Mouse (Mus musculus): ENCODE data around the gene Cog4. TPM values are rescaled to one million over a fixed set of nuclear protein-coding genes. Genes with fewer than 3 reads are reported as not detected.
"Not testable (repeated sequence)": the region's sequence is repeated elsewhere in the genome, so short reads cannot be mapped to it uniquely, and the experiment has no call there.

The Cog4 gene
- polyA plus RNA-seq, 1 experiment from 2014 or later: 74.3 TPM

GRCm38 (mm10) chr8:110919341-110920031 lies 73.1 kb downstream of the Cog4 start, which contains the start of gene St3gal2:
Gene St3gal2, plus strand, starts transcription at chr8:110919922.
- peak within 1 kb of the TSS; percentile 71 for H3K4me2 ChIP-seq
- no peaks in the 10 kb centered on the region for H3K36me3 ChIP-seq
- peak within 1 kb of the TSS; percentile 88 for H3K4me3 ChIP-seq
- peaks cover 22% of the 10 kb centered on the region for H3K4me1 ChIP-seq
- peak; percentile 98 for ATAC-seq (ENCODE audit: borderline replicate concordance, extremely low read depth, low FRiP score, low TSS enrichment)
- H3K9ac ChIP-seq: peak within 1 kb of the TSS; percentile 92
- no peaks in the 10 kb centered on the region for H3K9me3 ChIP-seq
- peak within 1 kb of the TSS; percentile 69 for H3K27ac ChIP-seq
- 1% methylated on average over 36 of the region's 36 CpGs for WGBS
- H3K27me3 ChIP-seq: no peaks in the 10 kb centered on the region

- no peaks in the 10 kb centered on the region for H3K27me3 ChIP-seq
- H3K4me3 ChIP-seq: peak overlapping the region; percentile 88
- no peaks in the 10 kb centered on the region for H3K36me3 ChIP-seq
- peak overlapping the region; percentile 92 for H3K9ac ChIP-seq
- H3K4me2 ChIP-seq: peak overlapping the region; percentile 71
- no peaks in the 10 kb centered on the region for H3K9me3 ChIP-seq
- WGBS: 2% methylated on average over 33 of the region's 37 CpGs
- peak; percentile 44; the same call in 1 of the 2 replicates for ATAC-seq (ENCODE audit: borderline replicate concordance, extremely low read depth, low FRiP score, low TSS enrichment)
- peaks cover 22% of the 10 kb centered on the region for H3K4me1 ChIP-seq
- H3K27ac ChIP-seq: peak overlapping the region; percentile 69
Observed at GRCm38 (mm10) chr8:110920032-110920772, 73.8 kb downstream of the Cog4 start.

GRCm38 (mm10) chr8:110920773-110921277 lies 74.4 kb downstream of the Cog4 start:
- Histone ChIP-seq H3K4me1 (peaks cover 22% of the 10 kb centered on the region), H3K27me3 (no peaks in the 10 kb centered on the region), H3K4me3 (peak overlapping the region; percentile 88), H3K9me3 (no peaks in the 10 kb centered on the region), H3K36me3 (no peaks in the 10 kb centered on the region), H3K27ac (peak overlapping the region; percentile 69), H3K9ac (peak overlapping the region; percentile 92), H3K4me2 (peak overlapping the region; percentile 71)
- WGBS: 15% methylated on average over 3 of the region's 3 CpGs
- ATAC-seq (ENCODE audit: borderline replicate concordance, extremely low read depth, low FRiP score, low TSS enrichment): no peak

DNA sequence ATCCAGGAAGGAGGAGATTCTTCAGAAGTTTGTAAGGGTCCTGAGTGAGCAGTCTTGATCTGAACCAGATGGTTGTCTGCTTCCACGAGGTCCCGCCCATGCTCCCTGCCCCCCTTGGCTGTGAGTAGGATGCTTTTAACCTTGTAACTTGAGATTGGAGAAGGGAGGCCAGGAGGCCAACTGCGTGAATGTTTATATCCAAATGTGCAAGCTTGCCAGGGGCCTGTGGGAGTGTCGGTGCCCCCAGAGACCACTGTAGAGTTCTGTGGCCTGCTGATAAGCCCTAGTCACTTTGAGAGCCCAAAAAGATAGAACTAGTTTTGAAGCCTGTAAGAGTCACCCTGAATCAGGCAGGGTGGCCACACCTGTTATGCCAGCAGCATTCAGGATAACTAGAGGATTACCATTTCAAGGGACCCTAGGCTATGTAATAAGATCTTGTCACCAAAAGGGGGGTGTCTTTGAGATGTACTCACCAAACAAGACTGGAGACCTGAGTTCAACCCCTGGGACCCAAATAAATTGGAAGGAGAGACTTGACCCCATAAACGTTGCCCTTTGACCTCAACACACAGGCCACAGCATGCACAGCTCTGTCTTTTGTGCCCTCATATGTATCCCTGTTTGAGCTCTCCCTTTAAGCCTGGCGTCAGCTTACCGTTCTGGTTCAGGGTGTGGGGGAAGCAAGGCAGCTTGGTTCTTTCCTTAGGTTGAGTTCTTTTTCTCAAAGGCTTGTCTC lies 75.3 kb downstream of the Cog4 start:
- 29% methylated on average over 7 of the region's 7 CpGs for WGBS
- no peak overlapping the region for H3K9ac ChIP-seq

GRCm38 (mm10) chr8:110925691-110926140 lies 79.3 kb downstream of the Cog4 start:
- Histone ChIP-seq H3K9ac (no peak overlapping the region), H3K4me3 (no peak overlapping the region), H3K9me3 (no peaks in the 10 kb centered on the region), H3K4me1 (peaks cover 17% of the 10 kb centered on the region), H3K4me2 (no peak overlapping the region), H3K27ac (no peak overlapping the region), H3K36me3 (no peaks in the 10 kb centered on the region), H3K27me3 (no peaks in the 10 kb centered on the region)
- no peak for ATAC-seq (ENCODE audit: borderline replicate concordance, extremely low read depth, low FRiP score, low TSS enrichment)
- 70% methylated on average over 8 of the region's 8 CpGs for WGBS

More for the DNA sequence above, 75.3 kb downstream of the Cog4 start:
- peak; percentile 15; the same call in 1 of the 2 replicates for ATAC-seq (ENCODE audit: borderline replicate concordance, extremely low read depth, low FRiP score, low TSS enrichment)
- Histone ChIP-seq H3K27ac (peak overlapping the region; percentile 69), H3K4me1 (peaks cover 25% of the 10 kb centered on the region), H3K4me2 (peak overlapping the region; percentile 71), H3K36me3 (no peaks in the 10 kb centered on the region), H3K27me3 (no peaks in the 10 kb centered on the region), H3K4me3 (peak overlapping the region; percentile 88), H3K9me3 (no peaks in the 10 kb centered on the region)

DNA sequence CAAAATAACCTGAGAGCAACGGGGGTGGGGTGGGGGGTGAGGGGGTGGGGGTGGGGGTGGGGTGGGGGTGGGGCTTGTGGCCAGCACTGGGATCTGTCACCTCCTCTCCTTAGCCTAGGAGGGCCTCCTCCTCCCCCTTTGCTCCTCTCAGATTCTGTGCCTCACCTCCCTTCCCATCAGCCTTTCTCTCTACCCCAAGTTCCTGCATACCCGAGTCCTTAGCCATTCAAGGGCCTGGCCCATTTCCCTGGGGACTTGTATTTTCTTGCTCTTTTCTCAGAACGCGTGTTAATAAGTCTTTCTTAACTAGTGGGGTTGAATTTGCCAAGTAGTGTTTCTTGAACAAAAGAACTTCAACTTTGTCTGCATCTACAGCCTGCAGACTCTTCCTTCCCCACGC lies 80.3 kb downstream of the Cog4 start:
- Histone ChIP-seq H3K27me3 (no peaks in the 10 kb centered on the region), H3K4me1 (peaks cover 15% of the 10 kb centered on the region), H3K4me3 (no peak overlapping the region), H3K27ac (no peak overlapping the region), H3K36me3 (no peaks in the 10 kb centered on the region), H3K9me3 (no peaks in the 10 kb centered on the region), H3K9ac (no peak overlapping the region), H3K4me2 (no peak overlapping the region)
- no peak for ATAC-seq (ENCODE audit: borderline replicate concordance, extremely low read depth, low FRiP score, low TSS enrichment)
- 47% methylated on average over 5 of the region's 5 CpGs for WGBS

GRCm38 (mm10) chr8:110928435-110928834 lies 82.0 kb downstream of the Cog4 start:
- H3K27me3 ChIP-seq: no peaks in the 10 kb centered on the region
- no peaks in the 10 kb centered on the region for H3K9me3 ChIP-seq
- H3K27ac ChIP-seq: no peak overlapping the region
- H3K36me3 ChIP-seq: no peaks in the 10 kb centered on the region
- H3K4me3 ChIP-seq: no peak overlapping the region
- peaks cover 14% of the 10 kb centered on the region for H3K4me1 ChIP-seq
- WGBS: 72% methylated on average over 7 of the region's 7 CpGs
- no peak for ATAC-seq (ENCODE audit: borderline replicate concordance, extremely low read depth, low FRiP score, low TSS enrichment)
- no peak overlapping the region for H3K9ac ChIP-seq
- no peak overlapping the region for H3K4me2 ChIP-seq

DNA sequence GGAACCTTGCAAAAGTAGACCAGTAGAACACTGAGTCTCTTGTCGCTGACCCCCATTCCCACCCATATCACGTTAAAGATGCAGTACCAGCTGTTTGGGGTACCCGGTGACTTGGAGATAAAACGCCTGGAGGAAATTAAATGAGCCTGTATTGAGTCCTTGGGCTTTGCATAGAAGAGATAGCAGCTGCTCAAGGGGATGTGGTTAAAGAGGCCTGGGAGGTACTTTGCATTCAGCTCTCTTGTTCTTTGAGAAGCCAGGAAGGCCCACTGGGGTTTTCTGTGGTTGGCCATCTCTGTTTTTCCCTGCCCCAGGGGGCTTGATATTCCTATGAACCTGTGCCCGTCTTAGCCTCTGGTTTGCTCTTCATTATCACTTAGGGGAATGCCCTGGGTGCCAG lies 82.7 kb downstream of the Cog4 start:
- H3K36me3 ChIP-seq: no peaks in the 10 kb centered on the region
- no peak overlapping the region for H3K4me3 ChIP-seq
- no peaks in the 10 kb centered on the region for H3K27me3 ChIP-seq
- H3K4me2 ChIP-seq: no peak overlapping the region
- 61% methylated on average over 5 of the region's 5 CpGs for WGBS
- no peak overlapping the region for H3K9ac ChIP-seq
- no peak overlapping the region for H3K27ac ChIP-seq
- peaks cover 14% of the 10 kb centered on the region for H3K4me1 ChIP-seq
- no peak for ATAC-seq (ENCODE audit: borderline replicate concordance, extremely low read depth, low FRiP score, low TSS enrichment)
- no peaks in the 10 kb centered on the region for H3K9me3 ChIP-seq

DNA sequence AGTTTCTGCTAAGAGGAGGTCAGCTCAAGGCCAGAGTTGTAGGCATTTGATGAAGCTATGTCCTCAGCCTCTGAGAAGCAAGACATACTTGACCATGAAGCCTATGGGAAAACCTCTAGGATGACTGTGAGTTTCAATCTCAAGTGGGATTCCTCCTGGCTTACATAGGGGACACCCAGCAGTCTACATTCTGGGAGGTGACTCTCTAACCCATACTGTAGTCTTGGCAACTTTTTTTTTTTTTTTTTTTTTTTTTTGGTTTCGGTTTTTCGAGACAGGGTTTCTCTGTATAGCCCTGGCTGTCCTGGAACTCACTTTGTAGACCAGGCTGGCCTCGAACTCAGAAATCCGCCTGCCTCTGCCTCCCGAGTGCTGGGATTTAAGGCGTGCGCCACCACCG lies 83.3 kb downstream of the Cog4 start:
- H3K4me1 ChIP-seq: peaks cover 14% of the 10 kb centered on the region
- not testable (repeated sequence) for H3K36me3 ChIP-seq; H3K27ac ChIP-seq; H3K4me2 ChIP-seq; H3K4me3 ChIP-seq; H3K27me3 ChIP-seq; ATAC-seq (ENCODE audit: borderline replicate concordance, extremely low read depth, low FRiP score, low TSS enrichment); H3K9ac ChIP-seq; H3K9me3 ChIP-seq
- 91% methylated on average over 8 of the region's 8 CpGs for WGBS

- Histone ChIP-seq H3K4me2 (no peak overlapping the region), H3K27ac (no peak overlapping the region), H3K9ac (no peak overlapping the region), H3K36me3 (no peaks in the 10 kb centered on the region), H3K9me3 (no peaks in the 10 kb centered on the region), H3K4me3 (no peak overlapping the region), H3K4me1 (peaks cover 11% of the 10 kb centered on the region), H3K27me3 (no peaks in the 10 kb centered on the region)
- ATAC-seq (ENCODE audit: borderline replicate concordance, extremely low read depth, low FRiP score, low TSS enrichment): peak; percentile 70
- 56% methylated on average over 12 of the region's 12 CpGs for WGBS
Observed at GRCm38 (mm10) chr8:110931176-110931939, 85.0 kb downstream of the Cog4 start.
